Mouse (Mus musculus): ENCODE measurements around the gene Trim30b. TPM values are rescaled to one million over a fixed set of nuclear protein-coding genes. Genes with fewer than 3 reads are reported as not detected.
"Not testable (repeated sequence)": the region's sequence is repeated elsewhere in the genome, so short reads cannot be mapped to it uniquely, and the experiment has no call there.

Gene Trim30b
- polyA plus RNA-seq, 1 experiment from 2014 or later, result 0.11 TPM

GRCm38 (mm10) chr7:104348043-104348442 is 21.6 kb downstream of the Trim30b start:
- H3K4me1 ChIP-seq (replicated peaks; ENCODE audit: control insufficient read depth, insufficient read depth, low read length); H3K27me3 ChIP-seq (ENCODE audit: control insufficient read depth, insufficient read depth, low read length); H3K4me2 ChIP-seq (replicated peaks; ENCODE audit: low read depth, low read length); H3K9me3 ChIP-seq (ENCODE audit: control insufficient read depth, low read length); ATAC-seq (ENCODE audit: low FRiP score); H3K4me3 ChIP-seq (ENCODE audit: low read depth, low read length); DNase-seq (ENCODE audit: low spot score); H3K9ac ChIP-seq (ENCODE audit: low read depth, low read length); H3K36me3 ChIP-seq (ENCODE audit: control insufficient read depth, insufficient read depth, low read length); H3K27ac ChIP-seq (ENCODE audit: low read depth, low read length): not testable (repeated sequence)
- 87% methylated on average over 4 of the region's 4 CpGs for WGBS

DNA sequence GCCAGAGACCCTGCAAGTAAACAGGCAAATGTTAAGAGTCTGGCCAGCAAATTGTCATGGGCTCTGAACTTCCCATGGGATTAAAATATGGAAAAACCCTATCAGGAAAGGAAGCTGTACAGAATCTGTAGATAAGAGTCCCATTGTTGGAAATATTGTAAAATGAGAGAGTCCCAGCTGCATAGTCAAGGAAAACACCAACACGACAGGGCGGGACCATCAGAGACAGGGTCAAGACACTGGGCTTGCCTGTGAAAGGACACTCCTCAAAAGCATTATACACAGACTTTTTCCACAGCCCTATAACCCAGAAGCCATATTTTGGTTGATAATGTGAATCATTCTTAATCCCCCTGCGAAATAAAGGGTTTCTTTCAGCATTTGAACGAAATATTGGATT is 28.9 kb downstream of the Trim30b start:
- not testable (repeated sequence) for H3K4me2 ChIP-seq (replicated peaks; ENCODE audit: low read depth, low read length); H3K27me3 ChIP-seq (ENCODE audit: control insufficient read depth, insufficient read depth, low read length); H3K9ac ChIP-seq (ENCODE audit: low read depth, low read length); H3K9me3 ChIP-seq (ENCODE audit: control insufficient read depth, low read length); H3K27ac ChIP-seq (ENCODE audit: low read depth, low read length); H3K4me1 ChIP-seq (replicated peaks; ENCODE audit: control insufficient read depth, insufficient read depth, low read length); DNase-seq (ENCODE audit: low spot score); ATAC-seq (ENCODE audit: low FRiP score); H3K4me3 ChIP-seq (ENCODE audit: low read depth, low read length); H3K36me3 ChIP-seq (ENCODE audit: control insufficient read depth, insufficient read depth, low read length)
- 88% methylated on average over 2 of the region's 4 CpGs for WGBS

DNA sequence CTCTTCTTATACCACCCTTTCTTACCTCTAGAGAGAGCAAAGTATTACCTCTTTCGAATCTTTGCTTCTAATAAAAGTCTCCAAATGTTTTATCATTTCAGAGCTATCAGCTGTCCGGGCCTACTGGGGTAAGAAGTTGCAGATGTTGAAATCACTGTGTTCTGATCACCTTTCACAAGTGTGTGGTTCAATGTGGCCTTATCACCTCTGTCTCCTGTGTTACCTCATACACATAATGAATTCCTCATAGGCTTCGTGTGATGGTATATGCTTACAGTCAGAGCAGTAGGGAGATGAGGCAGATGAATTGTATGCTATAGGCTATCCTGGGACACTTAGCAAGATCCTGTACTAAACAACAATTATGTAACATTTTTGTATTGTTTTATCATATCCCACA is 34.1 kb downstream of the Trim30b start:
- H3K9me3 ChIP-seq (ENCODE audit: control insufficient read depth, low read length); H3K4me1 ChIP-seq (replicated peaks; ENCODE audit: control insufficient read depth, insufficient read depth, low read length); H3K27ac ChIP-seq (ENCODE audit: low read depth, low read length); H3K4me2 ChIP-seq (replicated peaks; ENCODE audit: low read depth, low read length); DNase-seq (ENCODE audit: low spot score); ATAC-seq (ENCODE audit: low FRiP score); H3K9ac ChIP-seq (ENCODE audit: low read depth, low read length); H3K27me3 ChIP-seq (ENCODE audit: control insufficient read depth, insufficient read depth, low read length); H3K4me3 ChIP-seq (ENCODE audit: low read depth, low read length); H3K36me3 ChIP-seq (ENCODE audit: control insufficient read depth, insufficient read depth, low read length): not testable (repeated sequence)
- 85% methylated on average over 3 of the region's 3 CpGs for WGBS

DNA sequence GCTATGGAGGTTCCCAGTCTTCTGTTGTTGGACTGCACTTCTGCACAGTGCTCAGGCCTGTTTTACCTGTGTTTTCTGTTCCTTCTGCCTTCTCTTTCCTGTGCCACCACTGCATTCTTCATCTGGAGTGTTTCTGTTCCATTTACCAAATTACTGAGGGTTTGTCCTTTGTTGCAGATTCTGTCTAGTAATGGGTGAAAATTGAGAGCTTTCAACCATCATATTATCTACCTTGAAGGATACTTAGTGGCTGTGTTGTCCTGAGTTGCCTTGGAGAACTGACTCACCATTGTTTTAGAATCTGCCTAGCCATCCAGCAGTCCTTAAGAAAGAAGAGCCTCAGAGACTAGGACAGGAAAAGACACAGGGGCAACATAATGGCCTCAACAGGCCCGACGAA is 40.5 kb downstream of the Trim30b start, which contains the start of gene Trim34b:
TSS of gene Trim34b (plus strand) at position 301 of the 400 bp plus-strand sequence.
- H3K9ac ChIP-seq (ENCODE audit: low read depth, low read length); DNase-seq (ENCODE audit: low spot score); H3K4me2 ChIP-seq (replicated peaks; ENCODE audit: low read depth, low read length); H3K4me1 ChIP-seq (replicated peaks; ENCODE audit: control insufficient read depth, insufficient read depth, low read length); H3K4me3 ChIP-seq (ENCODE audit: low read depth, low read length); H3K36me3 ChIP-seq (ENCODE audit: control insufficient read depth, insufficient read depth, low read length); ATAC-seq (ENCODE audit: low FRiP score); H3K27me3 ChIP-seq (ENCODE audit: control insufficient read depth, insufficient read depth, low read length); H3K9me3 ChIP-seq (ENCODE audit: control insufficient read depth, low read length); H3K27ac ChIP-seq (ENCODE audit: low read depth, low read length): not testable (repeated sequence)
- 91% methylated on average over 2 of the region's 2 CpGs for WGBS

DNA sequence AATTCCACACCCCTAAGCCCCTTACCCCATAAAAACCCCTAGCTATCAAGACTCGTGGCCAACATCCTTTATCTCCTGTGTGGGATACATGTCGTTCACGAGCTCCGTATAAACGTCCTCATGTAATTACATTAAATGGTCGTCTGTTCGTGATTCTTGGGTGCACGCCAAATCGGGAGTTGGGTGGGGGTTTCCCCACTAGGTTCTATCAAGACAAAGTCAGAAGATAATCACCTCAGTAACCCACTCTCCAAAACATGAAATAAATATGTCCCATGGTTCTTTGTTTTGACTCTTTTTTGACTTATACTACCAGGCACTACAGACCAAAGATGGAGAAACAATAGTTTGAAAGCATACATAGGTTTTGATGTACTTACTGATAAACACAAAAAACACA is 47.7 kb downstream of the Trim30b start:
- no peaks in the 10 kb centered on the region for H3K36me3 ChIP-seq (ENCODE audit: control insufficient read depth, insufficient read depth, low read length)
- H3K4me3 ChIP-seq (ENCODE audit: low read depth, low read length), result no peak overlapping the region
- no peak overlapping the region for H3K4me2 ChIP-seq (replicated peaks; ENCODE audit: low read depth, low read length)
- ATAC-seq (ENCODE audit: low FRiP score) (no peak), DNase-seq (ENCODE audit: low spot score) (no peak)
- H3K27ac ChIP-seq (ENCODE audit: low read depth, low read length), result no peak overlapping the region
- no peaks in the 10 kb centered on the region for H3K4me1 ChIP-seq (replicated peaks; ENCODE audit: control insufficient read depth, insufficient read depth, low read length)
- no peaks in the 10 kb centered on the region for H3K27me3 ChIP-seq (ENCODE audit: control insufficient read depth, insufficient read depth, low read length)
- no peak overlapping the region for H3K9ac ChIP-seq (ENCODE audit: low read depth, low read length)
- H3K9me3 ChIP-seq (ENCODE audit: control insufficient read depth, low read length), result no peaks in the 10 kb centered on the region
- WGBS, result 95% methylated on average over 9 of the region's 9 CpGs

DNA sequence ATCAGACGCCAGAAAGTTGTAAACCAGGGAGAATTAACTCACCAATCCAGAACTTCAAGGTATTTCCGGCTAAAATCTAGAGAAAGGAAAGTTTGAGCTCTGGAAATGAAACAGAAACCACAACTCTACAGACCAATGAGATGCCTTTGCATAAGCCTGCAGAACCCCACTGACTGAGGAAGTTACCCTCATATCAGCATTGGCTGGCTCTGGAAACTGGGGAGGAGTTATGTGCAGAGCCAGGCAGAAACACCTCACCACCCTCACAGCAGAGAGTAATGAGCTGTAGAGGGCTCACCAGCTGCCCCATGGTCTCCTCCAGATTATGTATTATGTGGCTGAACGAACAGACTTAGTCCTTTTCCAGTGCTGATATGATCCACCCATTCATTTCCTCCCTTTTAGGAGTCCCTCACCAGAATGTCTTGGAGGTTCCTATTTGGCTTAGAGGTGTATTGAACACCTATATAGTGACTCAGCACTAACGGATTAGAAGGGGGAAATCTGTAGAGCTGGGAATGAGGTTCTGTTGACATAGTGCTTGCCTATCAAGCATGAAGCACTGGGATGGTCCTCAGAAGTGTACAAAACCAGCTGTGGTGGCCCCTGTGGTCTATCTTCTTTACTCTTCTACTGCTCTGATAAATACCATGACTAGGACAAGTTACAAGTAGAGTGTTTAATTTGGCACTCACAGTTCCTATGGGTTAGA is 54.2 kb downstream of the Trim30b start, which contains the start of gene Trim12a:
TSS of gene Trim12a (minus strand) at position 98 of the 712 bp plus-strand sequence.
- H3K27ac ChIP-seq (ENCODE audit: low read depth, low read length); H3K27me3 ChIP-seq (ENCODE audit: control insufficient read depth, insufficient read depth, low read length); H3K36me3 ChIP-seq (ENCODE audit: control insufficient read depth, insufficient read depth, low read length); DNase-seq (ENCODE audit: low spot score); H3K9me3 ChIP-seq (ENCODE audit: control insufficient read depth, low read length); H3K4me1 ChIP-seq (replicated peaks; ENCODE audit: control insufficient read depth, insufficient read depth, low read length); H3K9ac ChIP-seq (ENCODE audit: low read depth, low read length): not testable (repeated sequence)
- ATAC-seq (ENCODE audit: low FRiP score), result peak; percentile 56; the same call in 1 of the 2 replicates
- Histone ChIP-seq H3K4me3 (ENCODE audit: low read depth, low read length) (peak within 1 kb of the TSS; percentile 21; the same call in 1 of the 2 replicates), H3K4me2 (replicated peaks; ENCODE audit: low read depth, low read length) (0 out of 2 replicates have a peak within 1 kb of the TSS, but pooled peaks have one; percentile 14)
- WGBS, result 33% methylated on average over 4 of the region's 4 CpGs

- peak; percentile 10 for DNase-seq (ENCODE audit: low spot score)
- 15% methylated on average over 15 of the region's 15 CpGs for WGBS
Measured at GRCm38 (mm10) chr7:104314796-104315353, 54.8 kb downstream of the Trim30b start.

More at GRCm38 (mm10) chr7:104314796-104315353, 54.8 kb downstream of the Trim30b start:
- ATAC-seq (ENCODE audit: low FRiP score), result no peak
- no peak overlapping the region for H3K9ac ChIP-seq (ENCODE audit: low read depth, low read length)
- no peaks in the 10 kb centered on the region for H3K9me3 ChIP-seq (ENCODE audit: control insufficient read depth, low read length)
- no peak overlapping the region for H3K27ac ChIP-seq (ENCODE audit: low read depth, low read length)
- 0 out of 2 replicates have a peak overlapping the region, but pooled peaks have one; percentile 14 for H3K4me2 ChIP-seq (replicated peaks; ENCODE audit: low read depth, low read length)
- peak overlapping the region; percentile 21; the same call in 1 of the 2 replicates for H3K4me3 ChIP-seq (ENCODE audit: low read depth, low read length)
- H3K36me3 ChIP-seq (ENCODE audit: control insufficient read depth, insufficient read depth, low read length), result no peaks in the 10 kb centered on the region
- H3K27me3 ChIP-seq (ENCODE audit: control insufficient read depth, insufficient read depth, low read length), result no peaks in the 10 kb centered on the region
- no peaks in the 10 kb centered on the region for H3K4me1 ChIP-seq (replicated peaks; ENCODE audit: control insufficient read depth, insufficient read depth, low read length)
